Mouse (Mus musculus): ENCODE measurements around the gene Acot1.

Gene Acot1

DNA sequence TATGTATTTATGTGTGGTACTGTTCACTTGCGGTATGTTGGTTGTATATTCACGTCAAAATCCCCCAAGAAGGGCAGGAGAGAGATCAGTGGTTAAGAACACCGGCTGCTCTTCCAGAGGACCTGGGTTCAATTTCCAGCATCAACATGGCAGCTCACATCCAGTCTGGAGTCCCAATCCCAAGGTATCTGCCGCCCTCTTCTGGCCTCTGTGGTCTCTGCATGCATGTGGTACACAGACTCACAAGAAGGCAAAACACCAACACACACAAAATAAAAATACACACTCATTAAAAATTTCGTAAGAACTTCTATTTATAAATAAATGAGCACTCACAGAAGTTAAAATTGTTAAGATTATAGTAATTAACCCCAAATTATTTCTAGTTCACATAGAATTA, 53.9 kb downstream of the Acot1 start:
- DNase-seq (ENCODE audit: extremely low spot score): no peak

DNA sequence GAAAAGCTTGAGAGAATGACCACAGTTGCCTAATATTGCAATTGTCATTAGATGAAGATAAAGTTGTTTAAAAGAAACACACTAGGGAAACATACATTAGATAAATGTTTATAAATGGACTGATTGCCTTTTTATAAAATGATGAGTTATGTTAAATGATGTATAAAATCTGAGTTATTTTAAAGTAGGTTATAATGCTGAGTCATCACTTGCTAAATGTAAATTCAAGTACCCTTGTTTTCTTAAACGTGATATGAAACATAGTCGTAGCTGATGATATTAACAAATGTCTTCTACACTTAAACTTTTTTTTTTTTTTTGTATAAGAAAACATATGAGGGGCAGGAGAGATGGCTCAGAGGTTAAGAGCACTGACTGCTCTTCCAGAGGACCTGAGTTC, 54.5 kb downstream of the Acot1 start:
- no peak for DNase-seq (ENCODE audit: extremely low spot score)

DNA sequence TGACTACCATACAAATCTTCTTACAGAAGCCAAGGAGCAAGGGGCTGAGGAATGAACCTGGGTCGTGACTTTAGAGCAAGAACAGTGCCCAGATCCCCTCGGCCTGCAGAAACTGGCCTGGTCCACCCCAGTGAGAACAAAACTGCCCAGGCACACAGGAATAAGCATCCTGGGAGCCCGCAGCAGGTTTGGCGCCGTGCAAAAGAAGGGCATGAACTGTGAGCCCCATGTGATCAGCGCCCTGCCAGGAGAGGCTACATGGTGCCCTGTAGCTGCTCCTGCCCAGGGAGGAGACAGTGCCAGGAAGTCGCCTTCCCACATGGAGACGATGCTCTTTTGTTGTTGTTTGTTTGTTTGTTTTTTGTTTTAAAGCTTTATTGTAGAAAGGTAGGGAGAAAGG, 55.3 kb downstream of the Acot1 start:
- no peak for DNase-seq (ENCODE audit: extremely low spot score)

DNA sequence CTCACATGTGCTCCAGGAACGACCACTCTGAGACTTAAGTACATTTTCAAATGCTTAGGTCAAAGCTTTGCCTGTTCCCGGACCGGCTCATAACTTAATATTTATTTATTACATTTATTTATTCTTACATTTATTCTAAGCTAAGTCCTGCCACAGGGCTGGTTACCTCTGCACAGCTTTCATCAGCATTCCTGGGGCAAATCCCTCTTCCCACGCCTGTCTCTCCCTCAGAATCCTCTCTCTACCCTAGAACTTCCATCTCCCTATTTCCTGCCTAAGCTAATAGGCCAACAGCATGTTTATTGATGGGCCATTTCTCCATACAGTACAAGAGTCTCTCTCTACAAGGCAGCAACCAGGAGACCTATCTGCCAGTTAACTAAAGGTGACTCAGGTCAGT, 58.5 kb downstream of the Acot1 start:
- DNase-seq (ENCODE audit: extremely low spot score): no peak

Data from embryo, embryonic 9.5 days (tissue).